Comparison of ENCODE assay signal across 10 mouse cellular contexts in genomic region chr16:32854050-32854571, GRCm38 (mm10). TPM values are rescaled to one million over a fixed set of nuclear protein-coding genes. Genes with fewer than 3 reads are reported as not detected.
DNase-seq lines count a peak whose midpoint lies in the region; ATAC-seq and TF ChIP-seq lines count a peak whose summit lies in the region.
"Had no signal": no experiment of that assay in that cellular context is flagged by ENCODE, and none has a peak within 500 bp of the region (broad histone marks: within the 10 kb centered on the region; RNA-seq: fewer than 3 reads in every experiment).

No protein-coding gene starts in this region.

- no peaks in the 10 kb centered on the region for H3K4me1 ChIP-seq in kidney, embryonic 15.5 days
- H3K4me1 ChIP-seq in thymus, adult 2 months (replicated peaks; ENCODE audit: control insufficient read depth, insufficient read depth, low read length), result peaks cover 10% of the 10 kb centered on the region
- peaks cover 32% of the 10 kb centered on the region for H3K4me1 ChIP-seq in heart, postnatal 0 days (ENCODE audit: control insufficient read depth, insufficient read depth)
- no peaks in the 10 kb centered on the region for H3K4me1 ChIP-seq in midbrain, embryonic 15.5 days

- TF ChIP-seq POLR2A in thymus, adult 2 months (IDR thresholded peaks at IDR 0.05; ENCODE audit: control insufficient read depth, extremely low read depth, insufficient read depth, low read length, poor library complexity), result no peak

- 0 out of 2 replicates have a peak overlapping the region, but pooled peaks have one; percentile 3 for H3K4me2 ChIP-seq in kidney, embryonic 15.5 days
- H3K4me2 ChIP-seq in heart, postnatal 0 days (ENCODE audit: low read depth, low read length), result peak overlapping the region; percentile 46
- H3K4me2 ChIP-seq in midbrain, embryonic 15.5 days, result no peak overlapping the region

- no peak for TF ChIP-seq EP300 in heart, postnatal 0 days (IDR thresholded peaks at IDR 0.05; ENCODE audit: low read depth)

- no peak for DNase-seq in kidney, postnatal 25 days
- DNase-seq in thymus, postnatal 14 days, result peak; percentile 36
- no peak for DNase-seq in thymus, adult 2 months
- DNase-seq in heart, postnatal 0 days (ENCODE audit: low spot score), result peak; percentile 93

- no peaks in the 10 kb centered on the region for H3K27me3 ChIP-seq in kidney, embryonic 15.5 days
- H3K27me3 ChIP-seq in thymus, adult 2 months (ENCODE audit: control insufficient read depth, insufficient read depth, low read length), result no peaks in the 10 kb centered on the region
- H3K27me3 ChIP-seq in heart, postnatal 0 days (ENCODE audit: control insufficient read depth, insufficient read depth, low read length), result no peaks in the 10 kb centered on the region
- H3K27me3 ChIP-seq in midbrain, embryonic 15.5 days (replicated peaks), result no peaks in the 10 kb centered on the region

- peak overlapping the region; percentile 45 for H3K27ac ChIP-seq in kidney, embryonic 15.5 days
- no peak overlapping the region for H3K27ac ChIP-seq in thymus, adult 2 months (ENCODE audit: control insufficient read depth, insufficient read depth, low read length)
- H3K27ac ChIP-seq in heart, postnatal 0 days (ENCODE audit: low read depth), result peak overlapping the region; percentile 95
- H3K27ac ChIP-seq in midbrain, embryonic 15.5 days, result no peak overlapping the region

- WGBS in kidney, embryonic 15.5 days, result 78% methylated on average over 2 of the region's 2 CpGs
- WGBS in thymus, adult 2 months, result 31% methylated on average over 2 of the region's 2 CpGs
- WGBS in heart, postnatal 0 days, result 8% methylated on average over 2 of the region's 2 CpGs
- WGBS in midbrain, embryonic 15.5 days, result 70% methylated on average over 2 of the region's 2 CpGs

- TF ChIP-seq CTCF in thymus, adult 2 months (IDR thresholded peaks at IDR 0.05; ENCODE audit: borderline replicate concordance, control insufficient read depth, extremely low read depth, insufficient read depth, low read length, poor library complexity), result no peak
- TF ChIP-seq CTCF in heart, postnatal 0 days (IDR thresholded peaks at IDR 0.05; ENCODE audit: low read depth), result no peak

- H3K36me3 ChIP-seq in kidney, embryonic 15.5 days, result peaks cover 39% of the 10 kb centered on the region
- H3K36me3 ChIP-seq in thymus, adult 2 months (ENCODE audit: control insufficient read depth, insufficient read depth, low read length), result no peaks in the 10 kb centered on the region
- peaks cover 19% of the 10 kb centered on the region for H3K36me3 ChIP-seq in heart, postnatal 0 days (replicated peaks; ENCODE audit: control insufficient read depth, insufficient read depth, low read length)
- H3K36me3 ChIP-seq in midbrain, embryonic 15.5 days (replicated peaks), result peaks cover 11% of the 10 kb centered on the region; the same call in 1 of the 2 replicates

- no peak overlapping the region for H3K4me3 ChIP-seq in kidney, embryonic 15.5 days (replicated peaks)
- no peak overlapping the region for H3K4me3 ChIP-seq in thymus, adult 2 months (ENCODE audit: control insufficient read depth, insufficient read depth, low read length)
- 0 out of 2 replicates have a peak overlapping the region, but pooled peaks have one; percentile 8 for H3K4me3 ChIP-seq in heart, postnatal 0 days (ENCODE audit: low read depth, low read length)
- no peak overlapping the region for H3K4me3 ChIP-seq in midbrain, embryonic 15.5 days

- no peak for ATAC-seq in kidney, embryonic 15.5 days (replicated peaks; ENCODE audit: low FRiP score)
- ATAC-seq in heart, postnatal 0 days (ENCODE audit: insufficient read depth, low read depth), result peak; percentile 75
- no peak for ATAC-seq in CD4-positive, CD25-positive, alpha-beta regulatory T cell, adult 4 months
- no peak for ATAC-seq in activated CD4-positive, CD25-positive, alpha-beta regulatory T cell, adult 4 months
- ATAC-seq in midbrain, embryonic 15.5 days (replicated peaks), result no peak

- H3K9me3 ChIP-seq in kidney, embryonic 15.5 days (replicated peaks), result no peaks in the 10 kb centered on the region
- H3K9me3 ChIP-seq in heart, postnatal 0 days (replicated peaks; ENCODE audit: control insufficient read depth, low read length), result no peaks in the 10 kb centered on the region
- no peaks in the 10 kb centered on the region for H3K9me3 ChIP-seq in midbrain, embryonic 15.5 days

- H3K9ac ChIP-seq in kidney, embryonic 15.5 days, result no peak overlapping the region
- H3K9ac ChIP-seq in heart, postnatal 0 days (replicated peaks; ENCODE audit: low read depth, low read length), result 0 out of 2 replicates have a peak overlapping the region, but pooled peaks have one; percentile 48
- no peak overlapping the region for H3K9ac ChIP-seq in midbrain, embryonic 15.5 days

RNA-seq across cellular contexts. Expression of gene Fyttd1, which starts 23.2 kb away (rescaled TPM):
- 98.7 and 113 TPM in 2 replicates for polyA plus RNA-seq in kidney, embryonic 15.5 days (2015; fragmentation: Nextera tagmentation; extraction: Ambion mirVana)
- 8.4 and 8.8 TPM in 2 replicates for polyA plus RNA-seq in thymus, adult 2 months (2012; rRNA removed)
- 60.7 and 75.8 TPM in 2 replicates for total RNA-seq in heart, postnatal 0 days (2014; rRNA removed; ENCODE audit: low replicate concordance)
- polyA plus RNA-seq in heart, postnatal 0 days (2015; fragmentation: Nextera tagmentation; extraction: Ambion mirVana), result 118 and 120 TPM in 2 replicates
- 10 to 100 TPM; 64.8 to 65.3 TPM for polyA plus RNA-seq in CD4-positive, CD25-positive, alpha-beta regulatory T cell, adult 4 months (2017; shearing (Covaris generic))
- 10 to 100 TPM; 66.7 to 69.8 TPM for polyA plus RNA-seq in activated CD4-positive, CD25-positive, alpha-beta regulatory T cell, adult 4 months (2017; shearing (Covaris generic))
- 100 and 110 TPM in 2 replicates for polyA plus RNA-seq in midbrain, embryonic 15.5 days (2015; fragmentation: Nextera tagmentation; extraction: Ambion mirVana)

RNA-seq across cellular contexts. Expression of gene Rubcn, which starts 23.5 kb away (rescaled TPM):
- 17.8 and 21.9 TPM in 2 replicates for polyA plus RNA-seq in kidney, embryonic 15.5 days (2015; fragmentation: Nextera tagmentation; extraction: Ambion mirVana)
- 33.9 and 36.4 TPM in 2 replicates for polyA plus RNA-seq in thymus, adult 2 months (2012; rRNA removed)
- total RNA-seq in heart, postnatal 0 days (2014; rRNA removed; ENCODE audit: low replicate concordance), result 53.5 and 66.7 TPM in 2 replicates
- polyA plus RNA-seq in heart, postnatal 0 days (2015; fragmentation: Nextera tagmentation; extraction: Ambion mirVana), result 12.5 and 14.7 TPM in 2 replicates
- polyA plus RNA-seq in CD4-positive, CD25-positive, alpha-beta regulatory T cell, adult 4 months (2017; shearing (Covaris generic)), result 10 to 100 TPM; 13.3 to 19.6 TPM
- polyA plus RNA-seq in activated CD4-positive, CD25-positive, alpha-beta regulatory T cell, adult 4 months (2017; shearing (Covaris generic)), result 10 to 100 TPM in 1 of 2 experiments, 1 to 10 TPM in 1; 6.6 to 13.0 TPM
- polyA plus RNA-seq in midbrain, embryonic 15.5 days (2015; fragmentation: Nextera tagmentation; extraction: Ambion mirVana), result 37.3 and 38.0 TPM in 2 replicates

RNA-seq across cellular contexts. Expression of gene Smbd1, which starts 43.8 kb away (rescaled TPM):
- polyA plus RNA-seq in kidney, embryonic 15.5 days (2015; fragmentation: Nextera tagmentation; extraction: Ambion mirVana), result not detected in 2 replicates
- 0.18 TPM in 1 of 2 replicates, not detected in the other for polyA plus RNA-seq in thymus, adult 2 months (2012; rRNA removed)
- total RNA-seq in heart, postnatal 0 days (2014; rRNA removed; ENCODE audit: low replicate concordance), result not detected in 2 replicates
- polyA plus RNA-seq in heart, postnatal 0 days (2015; fragmentation: Nextera tagmentation; extraction: Ambion mirVana), result not detected in 2 replicates
- polyA plus RNA-seq in CD4-positive, CD25-positive, alpha-beta regulatory T cell, adult 4 months (2017; shearing (Covaris generic)), result not detected
- not detected for polyA plus RNA-seq in activated CD4-positive, CD25-positive, alpha-beta regulatory T cell, adult 4 months (2017; shearing (Covaris generic))
- polyA plus RNA-seq in midbrain, embryonic 15.5 days (2015; fragmentation: Nextera tagmentation; extraction: Ambion mirVana), result not detected in 2 replicates
- total RNA-seq: left cerebral cortex, postnatal 36 days; neutrophil, adult 5-6 weeks had no signal

RNA-seq across cellular contexts. Expression of gene Muc20, which starts 56.9 kb away (rescaled TPM):
- polyA plus RNA-seq in kidney, embryonic 15.5 days (2015; fragmentation: Nextera tagmentation; extraction: Ambion mirVana), result 4.4 and 4.6 TPM in 2 replicates
- polyA plus RNA-seq in thymus, adult 2 months (2012; rRNA removed), result 0.22 TPM in 1 of 2 replicates, not detected in the other
- total RNA-seq in heart, postnatal 0 days (2014; rRNA removed; ENCODE audit: low replicate concordance), result 0.12 TPM in 1 of 2 replicates, not detected in the other
- polyA plus RNA-seq in heart, postnatal 0 days (2015; fragmentation: Nextera tagmentation; extraction: Ambion mirVana), result 0.18 TPM in 1 of 2 replicates, not detected in the other
- under 1 TPM in 1 of 2 experiments, not detected in 1; 0.61 TPM for polyA plus RNA-seq in CD4-positive, CD25-positive, alpha-beta regulatory T cell, adult 4 months (2017; shearing (Covaris generic))
- polyA plus RNA-seq in activated CD4-positive, CD25-positive, alpha-beta regulatory T cell, adult 4 months (2017; shearing (Covaris generic)), result under 1 TPM; 0.27 to 0.81 TPM
- polyA plus RNA-seq in midbrain, embryonic 15.5 days (2015; fragmentation: Nextera tagmentation; extraction: Ambion mirVana), result not detected in 2 replicates
- total RNA-seq: left cerebral cortex, postnatal 36 days had no signal

RNA-seq across cellular contexts. Expression of gene Lrch3, which starts 59.8 kb away (rescaled TPM):
- 23.6 and 25.9 TPM in 2 replicates for polyA plus RNA-seq in kidney, embryonic 15.5 days (2015; fragmentation: Nextera tagmentation; extraction: Ambion mirVana)
- polyA plus RNA-seq in thymus, adult 2 months (2012; rRNA removed), result 41.3 and 43.2 TPM in 2 replicates
- 22.8 and 48.9 TPM in 2 replicates for total RNA-seq in heart, postnatal 0 days (2014; rRNA removed; ENCODE audit: low replicate concordance)
- polyA plus RNA-seq in heart, postnatal 0 days (2015; fragmentation: Nextera tagmentation; extraction: Ambion mirVana), result 11.2 and 14.0 TPM in 2 replicates
- 10 to 100 TPM; 19.4 to 23.0 TPM for polyA plus RNA-seq in CD4-positive, CD25-positive, alpha-beta regulatory T cell, adult 4 months (2017; shearing (Covaris generic))
- 10 to 100 TPM; 20.5 to 21.4 TPM for polyA plus RNA-seq in activated CD4-positive, CD25-positive, alpha-beta regulatory T cell, adult 4 months (2017; shearing (Covaris generic))
- 43.0 and 56.3 TPM in 2 replicates for polyA plus RNA-seq in midbrain, embryonic 15.5 days (2015; fragmentation: Nextera tagmentation; extraction: Ambion mirVana)

Comparison
In these comparisons a context has a peak if more than half of its experiments do, and no peak if none do; other contexts are left out.
1. DNase-seq: peak in thymus, postnatal 14 days (single experiment) and heart, postnatal 0 days (single experiment); none in kidney, postnatal 25 days (0 of 2) and thymus, adult 2 months (single experiment).
2. H3K27ac ChIP-seq: peak in kidney, embryonic 15.5 days (single experiment) and heart, postnatal 0 days (single experiment); none in thymus, adult 2 months (single experiment) and midbrain, embryonic 15.5 days (single experiment).